Mouse (Mus musculus) brain, embryonic 14.5 days (tissue): Measurements from ENCODE around the gene Hspa12a.

Source experiments
- CTCF ChIP-seq: fragments of 200-500 bp; IDR thresholded peaks from 2 replicates; pipeline ENCODE4 v1.5.1; 2012; ENCODE audit warnings: inconsistent platforms, mild to moderate bottlenecking, moderate library complexity, borderline replicate concordance; ENCODE audit not compliant: insufficient read depth, insufficient read length; ENCODE audit errors: extremely low read depth
- POLR2A ChIP-seq: fragments of 200-500 bp; IDR thresholded peaks from 2 replicates; pipeline ENCODE4 v1.6.1; 2012; ENCODE audit warnings: mild to moderate bottlenecking, inconsistent platforms, borderline replicate concordance; ENCODE audit not compliant: poor library complexity, insufficient read depth, insufficient read length, severe bottlenecking; ENCODE audit errors: extremely low read depth

GRCm38 (mm10) chr19:58954779-58955178 is 11.3 kb upstream of the Hspa12a start:
- TF ChIP-seq CTCF: no peak
- no peak for TF ChIP-seq POLR2A
